Mouse (Mus musculus) embryonic facial prominence, embryonic 12.5 days (tissue): ENCODE data around the gene Smyd1. TPM values are rescaled to one million over a fixed set of nuclear protein-coding genes. Genes with fewer than 3 reads are reported as not detected.

Source experiments
- ATAC-seq: fragments of 200-750 bp; cut with Nextera tagmentation; 2 replicates; pipeline ENCODE4 v1.8.0; 2017; ENCODE audit not compliant: insufficient number of reproducible peaks, insufficient read depth, low FRiP score, low TSS enrichment
- H3K27ac ChIP-seq: fragments of 300-500 bp; sonication (generic); 2 replicates; pipeline ENCODE4 v1.5.1; 2016; ENCODE audit warnings: mild to moderate bottlenecking
- H3K27me3 ChIP-seq: fragments of 300-500 bp; sonication (generic); 2 replicates; pipeline ENCODE4 v1.6.1; 2016; ENCODE audit warnings: mild to moderate bottlenecking, moderate library complexity
- H3K36me3 ChIP-seq: fragments of 300-500 bp; sonication (generic); 2 replicates; pipeline ENCODE4 v1.6.1; 2016; ENCODE audit warnings: mild to moderate bottlenecking
- H3K4me1 ChIP-seq: fragments of 300-500 bp; sonication (generic); 2 replicates; pipeline ENCODE4 v1.6.1; 2016
- H3K4me2 ChIP-seq: fragments of 300-500 bp; sonication (generic); replicated peaks from 2 replicates; pipeline ENCODE4 v1.6.1; 2016; ENCODE audit warnings: mild to moderate bottlenecking, moderate library complexity
- H3K4me3 ChIP-seq: fragments of 300-500 bp; sonication (generic); 2 replicates; pipeline ENCODE4 v1.5.1; 2016; ENCODE audit warnings: mild to moderate bottlenecking
- H3K9ac ChIP-seq: fragments of 300-500 bp; sonication (generic); 2 replicates; pipeline ENCODE4 v1.6.1; 2016; ENCODE audit warnings: mild to moderate bottlenecking, moderate library complexity
- H3K9me3 ChIP-seq: fragments of 300-500 bp; sonication (generic); 2 replicates; pipeline ENCODE4 v1.6.1; 2016; ENCODE audit warnings: mild to moderate bottlenecking, moderate library complexity
- WGBS: fragments of 180-500 bp; shearing (Covaris S2); methylation state at CpG from one replicate; pipeline ENCODE4 v1.1.7; 2016; 5-methylcytosine and 5-hydroxymethylcytosine counted together
- polyA plus RNA-seq: library from polyadenylated mRNA; unstranded; fragments of >200 nt; fragmentation: Nextera tagmentation; extraction: Ambion mirVana; gene quantifications from 2 replicates; pipeline ENCODE4 v1.2.1, GENCODE M21; 2016

Gene Smyd1
- polyA plus RNA-seq, 1 experiment from 2014 or later: 2.8 TPM

- Histone ChIP-seq H3K36me3 (no peaks in the 10 kb centered on the region), H3K9ac (no peak within 1 kb of the TSS), H3K4me3 (no peak within 1 kb of the TSS), H3K4me2 (no peak within 1 kb of the TSS), H3K27ac (no peak within 1 kb of the TSS), H3K4me1 (no peaks in the 10 kb centered on the region), H3K27me3 (no peaks in the 10 kb centered on the region), H3K9me3 (no peaks in the 10 kb centered on the region)
- WGBS: 85% methylated on average over 7 of the region's 7 CpGs
- no peak for ATAC-seq
Measured at GRCm38 (mm10) chr6:71322491-71322921, 473 bp upstream of the Smyd1 start, which contains the start of gene Cd8b1. Cd8b1 (plus strand) TSS chr6:71322788.

GRCm38 (mm10) chr6:71307486-71307885, 14.5 kb downstream of the Smyd1 start:
- H3K4me3 ChIP-seq: no peak overlapping the region
- H3K9ac ChIP-seq: no peak overlapping the region
- H3K27me3 ChIP-seq: no peaks in the 10 kb centered on the region
- 87% methylated on average over 8 of the region's 8 CpGs for WGBS
- H3K9me3 ChIP-seq: no peaks in the 10 kb centered on the region
- no peaks in the 10 kb centered on the region for H3K4me1 ChIP-seq
- no peak overlapping the region for H3K4me2 ChIP-seq
- no peak overlapping the region for H3K27ac ChIP-seq
- H3K36me3 ChIP-seq: no peaks in the 10 kb centered on the region
- ATAC-seq: no peak

GRCm38 (mm10) chr6:71302097-71302731, 19.8 kb downstream of the Smyd1 start:
- 54% methylated on average over 6 of the region's 6 CpGs for WGBS
- Histone ChIP-seq H3K36me3 (no peaks in the 10 kb centered on the region), H3K27ac (no peak overlapping the region), H3K27me3 (no peaks in the 10 kb centered on the region), H3K9ac (no peak overlapping the region), H3K4me3 (no peak overlapping the region), H3K9me3 (no peaks in the 10 kb centered on the region), H3K4me2 (no peak overlapping the region), H3K4me1 (no peaks in the 10 kb centered on the region)
- ATAC-seq: no peak

DNA sequence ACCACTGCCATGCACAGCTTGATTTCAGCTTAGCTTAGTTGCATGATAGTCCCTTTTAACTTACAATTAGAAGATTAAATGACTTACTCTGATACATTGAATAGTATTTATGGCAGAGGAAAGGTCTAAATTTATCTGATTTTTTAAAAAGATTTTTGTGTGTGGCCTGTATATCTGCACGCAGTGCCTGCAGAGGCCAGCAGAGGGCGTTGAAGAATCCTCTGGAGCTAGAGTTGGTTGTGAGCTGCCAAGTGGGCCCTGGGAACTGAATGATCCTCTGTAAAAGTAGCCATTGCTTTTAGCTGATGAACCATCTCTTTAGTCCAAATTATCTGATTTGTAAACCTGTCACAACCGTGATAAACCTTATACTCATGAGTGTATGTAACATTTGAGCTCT, 23.3 kb downstream of the Smyd1 start:
- ATAC-seq: no peak
- WGBS: 41% methylated on average over 3 of the region's 3 CpGs
- no peaks in the 10 kb centered on the region for H3K27me3 ChIP-seq
- no peaks in the 10 kb centered on the region for H3K36me3 ChIP-seq
- no peak overlapping the region for H3K9ac ChIP-seq
- no peak overlapping the region for H3K4me3 ChIP-seq
- no peak overlapping the region for H3K4me2 ChIP-seq
- no peaks in the 10 kb centered on the region for H3K4me1 ChIP-seq
- no peaks in the 10 kb centered on the region for H3K9me3 ChIP-seq
- H3K27ac ChIP-seq: no peak overlapping the region

DNA sequence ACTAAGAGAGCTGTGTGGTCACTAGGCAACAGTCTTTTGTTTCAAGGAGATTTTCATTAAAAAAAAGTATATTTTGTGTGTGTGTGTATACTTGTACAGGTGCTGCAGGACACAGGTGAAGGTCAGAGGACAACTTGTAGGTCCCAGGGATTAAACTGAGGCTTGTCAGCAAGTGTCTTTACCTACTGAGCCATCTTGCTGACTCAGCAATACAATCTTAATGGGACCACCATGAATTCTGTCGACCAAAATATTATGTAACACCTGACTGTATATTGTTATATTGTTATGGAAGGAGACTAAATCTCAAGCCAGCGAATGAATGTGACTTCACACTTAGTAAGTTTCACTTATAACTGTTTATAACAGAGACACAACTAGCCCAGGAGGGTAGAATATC, 24.0 kb downstream of the Smyd1 start:
- 70% methylated on average over 2 of the region's 2 CpGs for WGBS
- H3K4me1 ChIP-seq: no peaks in the 10 kb centered on the region
- no peak overlapping the region for H3K4me3 ChIP-seq
- no peaks in the 10 kb centered on the region for H3K9me3 ChIP-seq
- H3K9ac ChIP-seq: no peak overlapping the region
- H3K4me2 ChIP-seq: no peak overlapping the region
- no peaks in the 10 kb centered on the region for H3K36me3 ChIP-seq
- H3K27me3 ChIP-seq: no peaks in the 10 kb centered on the region
- no peak overlapping the region for H3K27ac ChIP-seq
- no peak for ATAC-seq

- no peaks in the 10 kb centered on the region for H3K9me3 ChIP-seq
- 71% methylated on average over 6 of the region's 6 CpGs for WGBS
- no peak overlapping the region for H3K9ac ChIP-seq
- H3K4me2 ChIP-seq: no peak overlapping the region
- no peak overlapping the region for H3K27ac ChIP-seq
- H3K4me1 ChIP-seq: no peaks in the 10 kb centered on the region
- H3K27me3 ChIP-seq: no peaks in the 10 kb centered on the region
- H3K4me3 ChIP-seq: no peak overlapping the region
- no peak for ATAC-seq
- H3K36me3 ChIP-seq: no peaks in the 10 kb centered on the region
Measured at GRCm38 (mm10) chr6:71295303-71295702, 26.7 kb downstream of the Smyd1 start.

- no peak for ATAC-seq
- H3K36me3 ChIP-seq: no peaks in the 10 kb centered on the region
- no peaks in the 10 kb centered on the region for H3K27me3 ChIP-seq
- H3K4me1 ChIP-seq: no peaks in the 10 kb centered on the region
- no peak overlapping the region for H3K27ac ChIP-seq
- no peak overlapping the region for H3K9ac ChIP-seq
- H3K4me2 ChIP-seq: no peak overlapping the region
- H3K9me3 ChIP-seq: no peaks in the 10 kb centered on the region
- no peak overlapping the region for H3K4me3 ChIP-seq
- 89% methylated on average over 14 of the region's 14 CpGs for WGBS
Measured at GRCm38 (mm10) chr6:71293509-71293908, 28.5 kb downstream of the Smyd1 start.

- no peaks in the 10 kb centered on the region for H3K9me3 ChIP-seq
- no peak overlapping the region for H3K4me2 ChIP-seq
- no peak overlapping the region for H3K9ac ChIP-seq
- H3K4me1 ChIP-seq: no peaks in the 10 kb centered on the region
- WGBS: 85% methylated on average over 1 of the region's 1 CpGs
- no peak overlapping the region for H3K27ac ChIP-seq
- ATAC-seq: no peak
- H3K27me3 ChIP-seq: no peaks in the 10 kb centered on the region
- H3K36me3 ChIP-seq: peaks cover 5% of the 10 kb centered on the region; the same call in 1 of the 2 replicates
- no peak overlapping the region for H3K4me3 ChIP-seq
Measured at GRCm38 (mm10) chr6:71279418-71279817, 42.6 kb downstream of the Smyd1 start.

- no peaks in the 10 kb centered on the region for H3K27me3 ChIP-seq
- H3K4me3 ChIP-seq: no peak overlapping the region
- 100% methylated on average over 1 of the region's 1 CpGs for WGBS
- H3K4me1 ChIP-seq: peaks cover 14% of the 10 kb centered on the region
- no peak overlapping the region for H3K9ac ChIP-seq
- H3K36me3 ChIP-seq: no peaks in the 10 kb centered on the region
- no peak overlapping the region for H3K4me2 ChIP-seq
- no peak overlapping the region for H3K27ac ChIP-seq
- ATAC-seq: no peak
- no peaks in the 10 kb centered on the region for H3K9me3 ChIP-seq
Measured at GRCm38 (mm10) chr6:71274621-71275020, 47.4 kb downstream of the Smyd1 start.

GRCm38 (mm10) chr6:71273715-71274114, 48.3 kb downstream of the Smyd1 start:
- Histone ChIP-seq H3K36me3 (no peaks in the 10 kb centered on the region), H3K4me2 (no peak overlapping the region), H3K4me1 (peaks cover 14% of the 10 kb centered on the region), H3K9ac (no peak overlapping the region), H3K27ac (no peak overlapping the region), H3K27me3 (no peaks in the 10 kb centered on the region), H3K4me3 (no peak overlapping the region), H3K9me3 (no peaks in the 10 kb centered on the region)
- ATAC-seq: no peak
- WGBS: 84% methylated on average over 1 of the region's 1 CpGs

- no peak for ATAC-seq
- H3K4me1 ChIP-seq: peaks cover 14% of the 10 kb centered on the region
- under 1% methylated on average over 11 of the region's 11 CpGs for WGBS
Measured at GRCm38 (mm10) chr6:71272316-71272741, 49.7 kb downstream of the Smyd1 start.

DNA sequence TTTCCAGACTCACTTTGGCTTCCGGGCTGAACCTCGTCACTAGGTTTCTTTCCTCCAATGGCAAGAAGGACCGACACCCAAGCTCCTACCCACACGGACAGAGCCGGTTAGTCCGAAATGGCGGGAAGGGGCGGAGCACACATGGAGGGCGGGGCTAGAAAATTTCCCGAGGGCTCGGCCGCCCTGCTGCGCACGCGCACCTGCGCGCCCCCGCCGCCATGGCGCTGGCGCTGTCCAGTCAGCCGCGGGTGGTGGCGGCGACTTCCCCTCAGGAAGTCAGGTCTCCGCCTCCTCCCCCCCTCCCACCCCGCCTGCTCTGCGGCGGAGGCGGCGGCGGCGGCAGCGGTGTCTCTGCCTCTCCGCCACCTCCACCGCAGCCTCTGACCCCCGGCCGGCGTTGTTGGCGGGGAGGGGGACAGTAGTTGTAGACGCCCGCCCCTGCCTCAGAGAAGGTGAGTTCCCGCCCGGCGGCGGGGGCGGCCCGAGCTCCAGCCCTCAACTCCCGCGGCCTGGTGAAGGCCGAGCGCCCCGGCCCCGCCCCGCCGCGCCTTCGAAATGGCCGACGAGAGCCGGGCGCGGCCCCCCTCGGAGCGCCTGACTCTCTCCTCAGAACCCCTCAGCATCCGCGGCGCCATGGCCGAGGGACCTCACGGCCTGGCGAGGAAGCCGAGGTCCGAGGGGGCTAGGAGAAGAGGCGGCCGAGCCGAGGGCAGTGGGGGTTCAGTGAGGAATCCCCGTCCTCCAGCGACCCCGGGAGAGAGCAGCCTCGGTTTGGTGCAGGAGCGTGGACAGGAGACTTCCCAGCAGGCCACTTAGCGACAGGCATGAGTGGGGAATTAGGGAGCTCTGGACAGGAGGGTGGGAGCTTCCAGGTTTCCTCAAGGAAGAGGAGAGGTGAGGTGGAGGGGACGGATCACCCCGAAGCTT, 50.4 kb downstream of the Smyd1 start, which contains the start of gene Krcc1:
Gene Krcc1 (plus strand): TSS at position 289 of the 927 bp plus-strand sequence.
- Histone ChIP-seq H3K36me3 (no peaks in the 10 kb centered on the region), H3K9ac (peak within 1 kb of the TSS; percentile 95), H3K9me3 (no peaks in the 10 kb centered on the region), H3K4me1 (peaks cover 14% of the 10 kb centered on the region), H3K27me3 (no peaks in the 10 kb centered on the region), H3K27ac (peak within 1 kb of the TSS; percentile 96), H3K4me2 (peak within 1 kb of the TSS; percentile 73), H3K4me3 (peak within 1 kb of the TSS; percentile 92)
- WGBS: under 1% methylated on average over 71 of the region's 84 CpGs
- peak; percentile 92 for ATAC-seq

More at GRCm38 (mm10) chr6:71272316-71272741, 49.7 kb downstream of the Smyd1 start:
- peak overlapping the region; percentile 92 for H3K4me3 ChIP-seq
- H3K36me3 ChIP-seq: no peaks in the 10 kb centered on the region
- H3K27me3 ChIP-seq: no peaks in the 10 kb centered on the region
- H3K9ac ChIP-seq: peak overlapping the region; percentile 95
- peak overlapping the region; percentile 73 for H3K4me2 ChIP-seq
- H3K9me3 ChIP-seq: no peaks in the 10 kb centered on the region
- H3K27ac ChIP-seq: peak overlapping the region; percentile 96
